In genomic region chr7:93110370-93110965, GRCm38 (mm10) we compare ENCODE assay signal across 23 mouse cellular contexts. TPM values are rescaled to one million over a fixed set of nuclear protein-coding genes. Genes with fewer than 3 reads are reported as not detected.
A peak's percentile ranks its signal among the peaks of the same experiment; 100 is the strongest.
DNase-seq lines count a peak whose midpoint lies in the region; ATAC-seq and TF ChIP-seq lines count a peak whose summit lies in the region.
"Had no signal": no experiment of that assay in that cellular context is flagged by ENCODE, and none has a peak within 500 bp of the region (broad histone marks: within the 10 kb centered on the region; RNA-seq: fewer than 3 reads in every experiment).

No protein-coding gene starts in this region.

- H3K27ac ChIP-seq in forebrain, embryonic 14.5 days (ENCODE audit: low read depth, low read length), result no peak overlapping the region
- no peak overlapping the region for H3K27ac ChIP-seq in forebrain, postnatal 0 days (ENCODE audit: low read depth, low read length)
- H3K27ac ChIP-seq in midbrain, embryonic 11.5 days (ENCODE audit: low read depth, low read length), result no peak overlapping the region
- H3K27ac ChIP-seq in midbrain, embryonic 10.5 days (replicated peaks), result no peak overlapping the region
- H3K27ac ChIP-seq: heart, adult 2 months; hindbrain, embryonic 14.5 days; intestine, embryonic 15.5 days; limb, embryonic 15.5 days; neural tube, embryonic 13.5 days; stomach, embryonic 15.5 days had no signal

- H3K4me3 ChIP-seq in forebrain, embryonic 14.5 days (ENCODE audit: low read depth, low read length), result no peak overlapping the region
- no peak overlapping the region for H3K4me3 ChIP-seq in forebrain, postnatal 0 days (ENCODE audit: low read depth, low read length)
- H3K4me3 ChIP-seq in midbrain, embryonic 11.5 days (ENCODE audit: low read depth, low read length), result no peak overlapping the region
- no peak overlapping the region for H3K4me3 ChIP-seq in midbrain, embryonic 10.5 days
- H3K4me3 ChIP-seq: heart, adult 2 months; intestine, embryonic 15.5 days; limb, embryonic 15.5 days; neural tube, embryonic 13.5 days; stomach, embryonic 15.5 days had no signal

- H3K9ac ChIP-seq in forebrain, embryonic 14.5 days (ENCODE audit: low read length), result no peak overlapping the region
- H3K9ac ChIP-seq in forebrain, postnatal 0 days, result no peak overlapping the region
- no peak overlapping the region for H3K9ac ChIP-seq in midbrain, embryonic 11.5 days (ENCODE audit: low read length)
- H3K9ac ChIP-seq: hindbrain, embryonic 14.5 days; intestine, embryonic 15.5 days; limb, embryonic 15.5 days; neural tube, embryonic 13.5 days; stomach, embryonic 15.5 days had no signal

- ATAC-seq in forebrain, embryonic 14.5 days, result peak; percentile 50; the same call in 1 of the 2 replicates
- no peak for ATAC-seq in forebrain, postnatal 0 days
- ATAC-seq in midbrain, embryonic 11.5 days (ENCODE audit: low FRiP score), result no peak
- ATAC-seq: intestine, embryonic 15.5 days had no signal

- H3K27me3 ChIP-seq in forebrain, embryonic 14.5 days (replicated peaks; ENCODE audit: control insufficient read depth, insufficient read depth, low read length), result no peaks in the 10 kb centered on the region
- H3K27me3 ChIP-seq in forebrain, postnatal 0 days (ENCODE audit: insufficient read depth, low read length), result no peaks in the 10 kb centered on the region
- H3K27me3 ChIP-seq in midbrain, embryonic 11.5 days (ENCODE audit: control insufficient read depth, insufficient read depth, low read length), result no peaks in the 10 kb centered on the region
- H3K27me3 ChIP-seq in midbrain, embryonic 10.5 days (ENCODE audit: low read depth, poor library complexity, severe bottlenecking), result no peaks in the 10 kb centered on the region
- H3K27me3 ChIP-seq: intestine, embryonic 15.5 days; limb, embryonic 15.5 days; neural tube, embryonic 13.5 days; stomach, embryonic 15.5 days had no signal

- no peak overlapping the region for H3K4me2 ChIP-seq in forebrain, embryonic 14.5 days (ENCODE audit: low read length)
- no peak overlapping the region for H3K4me2 ChIP-seq in forebrain, postnatal 0 days (ENCODE audit: low read depth)
- no peak overlapping the region for H3K4me2 ChIP-seq in midbrain, embryonic 11.5 days
- H3K4me2 ChIP-seq: hindbrain, embryonic 14.5 days; intestine, embryonic 15.5 days; limb, embryonic 15.5 days; neural tube, embryonic 13.5 days; stomach, embryonic 15.5 days had no signal

- no peaks in the 10 kb centered on the region for H3K4me1 ChIP-seq in forebrain, embryonic 14.5 days (ENCODE audit: control insufficient read depth, insufficient read depth, low read length)
- no peaks in the 10 kb centered on the region for H3K4me1 ChIP-seq in forebrain, postnatal 0 days (ENCODE audit: insufficient read depth)
- H3K4me1 ChIP-seq in midbrain, embryonic 11.5 days (ENCODE audit: control insufficient read depth, insufficient read depth, low read length), result no peaks in the 10 kb centered on the region
- H3K4me1 ChIP-seq in midbrain, embryonic 10.5 days, result no peaks in the 10 kb centered on the region
- H3K4me1 ChIP-seq: intestine, embryonic 15.5 days; limb, embryonic 15.5 days; neural tube, embryonic 13.5 days; stomach, embryonic 15.5 days had no signal

- H3K9me3 ChIP-seq in forebrain, embryonic 14.5 days (replicated peaks; ENCODE audit: control insufficient read depth, low read length), result no peaks in the 10 kb centered on the region
- H3K9me3 ChIP-seq in forebrain, postnatal 0 days (ENCODE audit: low read length), result no peaks in the 10 kb centered on the region
- H3K9me3 ChIP-seq in midbrain, embryonic 11.5 days (ENCODE audit: control insufficient read depth, low read length), result no peaks in the 10 kb centered on the region
- no peaks in the 10 kb centered on the region for H3K9me3 ChIP-seq in midbrain, embryonic 10.5 days (replicated peaks)
- H3K9me3 ChIP-seq: intestine, embryonic 15.5 days; limb, embryonic 15.5 days; neural tube, embryonic 13.5 days; stomach, embryonic 15.5 days had no signal

- 50% methylated on average over 2 of the region's 2 CpGs for WGBS in forebrain, embryonic 14.5 days
- 56% methylated on average over 2 of the region's 2 CpGs for WGBS in forebrain, postnatal 0 days
- 70% methylated on average over 2 of the region's 2 CpGs for WGBS in midbrain, embryonic 11.5 days
- WGBS in midbrain, embryonic 10.5 days, result 80% methylated on average over 2 of the region's 2 CpGs

- DNase-seq in forebrain, embryonic 14.5 days (ENCODE audit: low spot score), result peak; percentile 48
- no peak for DNase-seq in forebrain, postnatal 0 days
- DNase-seq in midbrain, embryonic 11.5 days (ENCODE audit: low spot score, missing footprints), result peak; percentile 23
- DNase-seq in midbrain, embryonic 10.5 days (ENCODE audit: low spot score), result no peak
- peak; percentile 27 to 35 for DNase-seq in cerebellum, postnatal 36 days
- no peak for DNase-seq in heart, adult 9 months (ENCODE audit: low spot score in 2 of 2)
- DNase-seq in right cerebral cortex, postnatal 4 days, result no peak
- DNase-seq: adrenal gland, adult 2 months; gastrocnemius, postnatal 25 days; heart, adult 2 months; kidney, adult 8-10 months; kidney, postnatal 10 days; left cerebral cortex, postnatal 4 days; lung, postnatal 4 days; right cerebral cortex, adult 18-20 months; thymus, postnatal 25 days had no signal

- TF ChIP-seq CTCF in forebrain, postnatal 0 days (IDR thresholded peaks at IDR 0.05; ENCODE audit: low read depth), result no peak

- H3K36me3 ChIP-seq in forebrain, embryonic 14.5 days (ENCODE audit: control insufficient read depth, insufficient read depth, low read length), result no peaks in the 10 kb centered on the region
- no peaks in the 10 kb centered on the region for H3K36me3 ChIP-seq in forebrain, postnatal 0 days (ENCODE audit: insufficient read depth)
- no peaks in the 10 kb centered on the region for H3K36me3 ChIP-seq in midbrain, embryonic 11.5 days (ENCODE audit: control insufficient read depth, insufficient read depth, low read length)
- H3K36me3 ChIP-seq in midbrain, embryonic 10.5 days, result no peaks in the 10 kb centered on the region
- H3K36me3 ChIP-seq: intestine, embryonic 15.5 days; limb, embryonic 15.5 days; neural tube, embryonic 13.5 days; stomach, embryonic 15.5 days had no signal

RNA-seq across cellular contexts. Expression of gene Fam181b, which starts 30.8 kb away (rescaled TPM):
- 20.7 and 25.3 TPM in 2 replicates for polyA plus RNA-seq in forebrain, embryonic 14.5 days (2014; fragmentation: Nextera tagmentation; extraction: Ambion mirVana)
- 40.0 and 42.6 TPM in 2 replicates for total RNA-seq in forebrain, postnatal 0 days (2014; rRNA removed)
- polyA plus RNA-seq in forebrain, postnatal 0 days (2015; fragmentation: Nextera tagmentation; extraction: Ambion mirVana), result 37.2 and 37.5 TPM in 2 replicates
- polyA plus RNA-seq in midbrain, embryonic 11.5 days (2014; fragmentation: Nextera tagmentation; extraction: Ambion mirVana), result 53.7 and 66.6 TPM in 2 replicates
- polyA plus RNA-seq in midbrain, embryonic 10.5 days (2016; fragmentation: Nextera tagmentation; extraction: Ambion mirVana), result 65.1 and 66.1 TPM in 2 replicates
- total RNA-seq: megakaryocyte-erythroid progenitor cell, adult 5-6 weeks; MEL had no signal

Comparison
In these comparisons a context has a peak if more than half of its experiments do, and no peak if none do; other contexts are left out.
1. DNase-seq: peak in forebrain, embryonic 14.5 days (single experiment), midbrain, embryonic 11.5 days (single experiment) and cerebellum, postnatal 36 days (2 of 2); none in forebrain, postnatal 0 days (single experiment), midbrain, embryonic 10.5 days (single experiment), heart, adult 9 months (0 of 2) and right cerebral cortex, postnatal 4 days (single experiment).